Mouse (Mus musculus): Measurements from ENCODE around the gene Bok.
"Not testable (repeated sequence)": the region's sequence is repeated elsewhere in the genome, so short reads cannot be mapped to it uniquely, and the experiment has no call there.

GRCm38 (mm10) chr1:93658559-93658958 is 26.9 kb upstream of the Bok start, which contains the start of gene Stk25:
- not testable (repeated sequence) for TF ChIP-seq TAL1, GATA1 (IDR thresholded peaks at IDR 0.05; ENCODE audit: low read length)

Measured in erythroblast, embryonic 14.5 days (primary cell).